ENCODE assay signal across 8 mouse cellular contexts in genomic region chr1:37802291-37802690, GRCm38 (mm10).
DNase-seq lines count a peak whose midpoint lies in the region; TF ChIP-seq lines count a peak whose summit lies in the region.
"Not testable (repeated sequence)": the region's sequence is repeated elsewhere in the genome, so short reads cannot be mapped to it uniquely, and the experiment has no call there.

No protein-coding gene starts in this region.

- peak; percentile 8 for DNase-seq in MEL (ENCODE audit: low read depth, low spot score)
- peak; percentile 9 for DNase-seq in brain, embryonic 14.5 days (ENCODE audit: low read depth)
- peak; percentile 10 for DNase-seq in embryo, embryonic 10.5 days (ENCODE audit: low spot score)
- peak; percentile 16 to 24 for DNase-seq in heart, postnatal 10 days
- peak; percentile 17 to 19 for DNase-seq in layer of hippocampus, postnatal 10 days (ENCODE audit: low spot score in 2 of 2)
- peak; percentile 10 for DNase-seq in lung, postnatal 10 days
- peak; percentile 2 for DNase-seq in retina, postnatal 7 days (ENCODE audit: low read depth, low spot score)
- peak; percentile 29 for DNase-seq in thymus, postnatal 4 days

- H3K79me2 ChIP-seq in MEL (ENCODE audit: control insufficient read depth, insufficient read depth, low read length, poor library complexity) = not testable (repeated sequence)

- TF ChIP-seq POLR2A in MEL (IDR thresholded peaks at IDR 0.05; ENCODE audit: control insufficient read depth in 1 of 2, insufficient read depth in 1 of 2, low read depth in 1 of 2, low read length in 2 of 2, poor library complexity in 1 of 2); brain, embryonic 14.5 days (IDR thresholded peaks at IDR 0.05; ENCODE audit: borderline replicate concordance, extremely low read depth, insufficient read depth, insufficient read length, poor library complexity, severe bottlenecking): not testable (repeated sequence)

- H3K27me3 ChIP-seq in MEL (ENCODE audit: control insufficient read depth in 1 of 2, insufficient read depth in 2 of 2, low read length in 2 of 2) = not testable (repeated sequence)

- not testable (repeated sequence) for H3K27ac ChIP-seq in MEL (ENCODE audit: control insufficient read depth, low read depth, low read length)

- TF ChIP-seq RAD21 in MEL (IDR thresholded peaks at IDR 0.05; ENCODE audit: low read depth, low read length) = peak; percentile 44

- H3K9me3 ChIP-seq in MEL (replicated peaks; ENCODE audit: insufficient read depth, low read length) = not testable (repeated sequence)

- not testable (repeated sequence) for TF ChIP-seq EP300 in MEL (IDR thresholded peaks at IDR 0.05; ENCODE audit: low read depth in 1 of 2, low read length in 2 of 2)

- H3K4me3 ChIP-seq in MEL (ENCODE audit: control insufficient read depth in 1 of 2, insufficient read depth in 1 of 2, low read depth in 2 of 2, low read length in 2 of 2) = not testable (repeated sequence)

- peak in 2 of 3 experiments; percentile 34 to 47; a peak in 3 of 6 replicates for TF ChIP-seq CTCF in MEL (IDR thresholded peaks at IDR 0.05 in 2 of 3, conservative IDR thresholded peaks at IDR 0.05 in 1 of 3; ENCODE audit: control insufficient read depth in 1 of 3, insufficient read depth in 1 of 3, low read depth in 2 of 3, low read length in 3 of 3, poor library complexity in 1 of 3, severe bottlenecking in 1 of 3)
- TF ChIP-seq CTCF in brain, embryonic 14.5 days (IDR thresholded peaks at IDR 0.05; ENCODE audit: borderline replicate concordance, extremely low read depth, insufficient read depth, insufficient read length) = peak; percentile 17; the same call in 1 of the 2 replicates

- intact Hi-C loops in heart, postnatal 10 days (cut with DNase I) = loop anchor here (1.0 to 5.0 kb wide), 2 partner anchors 124 to 530 kb away; no protein-coding TSS in a partner anchor

- H3K4me1 ChIP-seq in MEL (ENCODE audit: control insufficient read depth in 1 of 2, insufficient read depth in 2 of 2, low read length in 2 of 2) = not testable (repeated sequence)

- H3K9ac ChIP-seq in MEL (ENCODE audit: control insufficient read depth, low read depth, low read length, poor library complexity, severe bottlenecking) = not testable (repeated sequence)

- not testable (repeated sequence) for H3K36me3 ChIP-seq in MEL (ENCODE audit: control insufficient read depth in 1 of 2, insufficient read depth in 2 of 2, low read length in 2 of 2)

TF ChIP-seq in MEL, 35 proteins besides CTCF, POLR2A, EP300 and RAD21:
- TF ChIP-seq ZC3H11A (IDR thresholded peaks at IDR 0.05; ENCODE audit: low read depth, low read length) (0 out of 2 replicates have a peak, but pooled peaks have one; percentile 17), SMC3 (IDR thresholded peaks at IDR 0.05; ENCODE audit: low read depth, low read length) (peak; percentile 47)
TF ChIP-seq in MEL: peak in this region for 2; not testable (repeated sequence) for 33.
